Mouse (Mus musculus): ENCODE results near the gene Parvb.
A peak's percentile ranks its signal among the peaks of the same experiment; 100 is the strongest.

Gene Parvb

DNA sequence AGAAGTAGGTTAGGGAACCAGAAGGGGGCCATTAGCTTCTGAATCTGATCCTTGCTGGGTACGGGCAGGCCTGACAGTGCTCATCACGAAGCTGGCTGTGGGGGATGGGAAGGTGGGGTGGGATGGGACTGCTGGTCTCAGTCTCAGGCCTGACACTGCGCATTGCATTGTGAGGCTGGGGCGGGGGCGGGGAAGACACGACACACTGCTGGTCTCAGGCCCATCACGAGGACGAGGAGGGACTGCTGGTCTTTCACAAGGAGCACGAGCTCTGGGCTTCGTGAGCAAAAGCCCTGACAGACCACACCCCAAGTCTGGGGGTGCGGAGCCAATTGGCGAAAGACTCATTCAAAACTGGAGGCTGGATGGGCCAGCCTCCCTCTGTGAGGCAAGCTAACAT lies 93.9 kb downstream of the Parvb start:
- DNase-seq (ENCODE audit: low spot score) = no peak

DNA sequence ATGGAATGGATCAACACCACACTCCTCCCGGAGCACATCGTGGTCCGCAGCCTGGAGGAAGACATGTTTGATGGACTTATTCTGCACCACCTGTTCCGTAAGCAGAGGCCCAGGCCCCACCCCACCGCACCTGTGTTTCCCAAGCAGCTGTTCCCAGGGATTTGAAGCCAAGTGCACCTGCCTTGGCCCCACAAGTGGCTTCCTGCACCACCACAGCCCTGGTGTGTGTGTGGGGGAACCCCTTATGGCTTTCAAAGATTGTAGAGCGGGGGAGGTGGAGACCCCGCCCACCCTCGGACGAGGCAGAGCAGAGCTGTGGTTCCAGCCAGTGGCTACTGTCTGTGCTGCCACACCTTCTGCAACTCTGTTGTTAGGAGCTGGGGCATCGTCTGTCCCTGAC lies 97.0 kb downstream of the Parvb start:
- DNase-seq (ENCODE audit: low spot score) = no peak

DNA sequence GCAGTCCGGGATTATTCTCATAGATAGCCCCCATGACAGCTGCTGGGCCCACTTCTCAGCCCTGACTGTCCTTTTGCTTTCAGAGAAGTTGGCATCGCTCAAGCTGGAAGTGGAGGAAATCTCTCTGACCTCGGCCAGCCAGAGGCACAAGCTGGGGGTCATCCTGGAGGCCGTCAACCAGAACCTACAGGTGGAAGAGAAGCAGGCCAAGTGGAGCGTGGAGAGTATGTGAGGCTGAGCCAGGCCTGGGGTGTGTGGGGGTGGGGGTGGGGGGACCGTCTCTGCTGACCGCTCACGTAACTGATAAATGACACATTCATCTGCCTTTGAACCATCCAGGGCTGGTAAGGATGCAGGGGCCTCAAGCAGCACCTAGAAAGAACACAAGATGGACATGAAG lies 98.1 kb downstream of the Parvb start:
- no peak for DNase-seq (ENCODE audit: low spot score)

DNA sequence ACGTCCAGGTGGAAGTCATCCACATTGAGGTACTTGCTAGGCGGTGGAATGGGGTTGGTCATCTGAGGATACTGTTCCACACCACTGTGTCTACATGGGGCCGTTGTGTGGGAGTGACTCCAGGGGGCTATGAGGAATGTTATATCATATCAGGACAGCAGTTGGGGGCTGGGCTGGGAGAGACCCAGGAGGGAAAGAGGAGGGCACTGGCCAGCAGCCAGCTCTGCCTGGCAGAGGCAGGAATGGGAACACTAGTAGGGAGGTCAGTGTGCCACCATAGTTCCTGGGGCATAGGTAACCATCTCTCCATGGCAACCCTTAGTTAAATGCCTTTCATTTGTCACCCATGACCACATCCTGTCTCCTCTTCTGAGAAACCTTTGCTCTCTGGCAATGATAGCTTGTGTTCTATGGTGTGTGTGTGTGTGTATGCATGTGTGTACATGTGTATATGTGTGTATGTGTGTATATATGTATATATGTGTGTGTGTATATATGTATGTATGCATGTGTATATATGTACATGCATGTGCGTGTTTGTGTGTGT lies 99.3 kb downstream of the Parvb start:
- DNase-seq (ENCODE audit: low spot score) = peak; percentile 41

DNA sequence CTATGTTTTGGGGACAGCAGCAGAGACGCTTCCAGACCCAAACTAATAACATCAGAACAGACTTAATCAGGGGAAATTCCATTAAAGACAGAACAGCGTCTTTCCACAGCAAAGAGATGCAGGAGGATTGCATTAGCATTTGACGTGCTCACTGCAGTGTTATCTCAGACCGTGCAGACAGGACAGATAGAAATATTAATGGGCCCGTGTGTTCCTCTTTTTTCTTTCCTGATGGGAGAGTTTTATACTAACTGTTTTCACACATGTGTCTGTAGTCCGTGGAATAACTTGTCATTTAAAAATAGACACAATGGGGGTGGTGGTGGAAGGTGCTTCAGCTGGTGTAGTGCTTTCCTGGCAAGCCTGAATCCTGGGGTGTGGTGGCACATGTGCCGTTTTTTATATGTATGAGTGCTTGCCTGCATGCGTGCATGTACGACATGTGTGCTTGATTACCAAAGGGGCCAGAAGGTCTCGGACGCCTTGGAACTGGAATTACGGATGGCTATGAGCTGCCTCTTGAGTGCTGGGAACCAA lies 104.5 kb downstream of the Parvb start:
- DNase-seq (ENCODE audit: low spot score) = no peak

DNA sequence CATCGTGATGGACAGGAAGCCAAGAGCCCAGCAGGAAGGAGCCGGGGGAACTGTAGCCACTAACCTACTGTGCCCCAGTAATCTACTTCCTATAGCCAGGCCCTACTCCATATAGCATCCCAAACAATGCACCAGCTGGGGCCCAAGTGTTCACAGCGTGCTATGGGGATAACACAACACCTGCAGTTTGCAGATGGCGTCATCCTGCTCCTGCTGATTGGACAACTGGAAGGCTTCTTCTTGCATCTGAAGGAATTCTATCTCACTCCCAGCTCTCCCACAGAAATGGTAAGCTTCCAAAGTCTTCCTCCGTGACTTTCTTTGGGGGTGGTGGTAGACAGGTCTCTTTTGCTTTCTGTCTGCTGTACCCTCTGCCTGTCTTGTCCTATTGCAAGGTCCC lies 105.8 kb downstream of the Parvb start:
- no peak for DNase-seq (ENCODE audit: low spot score)

DNA sequence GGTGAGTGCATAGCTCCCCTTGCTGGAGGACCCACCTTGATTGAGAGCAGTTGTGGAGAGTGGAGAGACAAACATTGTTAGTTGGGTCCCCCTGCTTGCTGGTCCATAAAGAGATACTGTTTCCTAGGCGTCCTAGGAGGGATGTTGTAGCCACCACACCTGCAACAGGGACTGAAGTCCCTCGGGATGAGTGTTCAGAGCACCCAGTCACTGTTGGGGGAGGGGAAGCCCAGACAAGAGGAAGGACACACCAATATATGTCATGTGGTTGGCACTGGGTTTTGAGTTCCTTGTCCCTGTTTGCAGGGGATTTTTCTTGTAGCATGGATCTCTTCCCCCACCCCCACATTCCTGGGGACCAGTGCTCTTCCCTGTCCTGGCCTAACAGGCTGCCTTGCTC lies 109.1 kb downstream of the Parvb start:
- DNase-seq (ENCODE audit: low spot score) = no peak

DNA sequence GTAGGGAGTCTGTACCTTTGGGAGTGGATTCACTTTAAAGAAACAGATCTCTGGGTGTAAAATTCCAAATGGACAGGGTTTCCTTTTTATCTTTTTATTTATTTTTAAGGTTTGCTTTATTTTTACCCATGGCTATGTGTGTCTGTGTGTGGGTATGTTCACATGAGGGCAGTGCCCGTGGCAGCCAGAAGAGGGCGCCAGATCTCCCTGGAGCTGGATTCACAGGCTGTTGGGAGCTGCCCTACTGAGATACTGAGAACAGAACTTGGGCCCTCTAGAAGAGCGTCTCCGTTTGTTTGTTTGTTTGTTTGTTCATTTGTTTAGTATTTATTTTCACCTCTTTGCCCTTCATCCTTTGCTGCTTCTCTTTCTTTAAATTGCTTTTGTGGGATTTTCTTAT lies 116.9 kb downstream of the Parvb start:
- DNase-seq (ENCODE audit: low spot score) = no peak

DNA sequence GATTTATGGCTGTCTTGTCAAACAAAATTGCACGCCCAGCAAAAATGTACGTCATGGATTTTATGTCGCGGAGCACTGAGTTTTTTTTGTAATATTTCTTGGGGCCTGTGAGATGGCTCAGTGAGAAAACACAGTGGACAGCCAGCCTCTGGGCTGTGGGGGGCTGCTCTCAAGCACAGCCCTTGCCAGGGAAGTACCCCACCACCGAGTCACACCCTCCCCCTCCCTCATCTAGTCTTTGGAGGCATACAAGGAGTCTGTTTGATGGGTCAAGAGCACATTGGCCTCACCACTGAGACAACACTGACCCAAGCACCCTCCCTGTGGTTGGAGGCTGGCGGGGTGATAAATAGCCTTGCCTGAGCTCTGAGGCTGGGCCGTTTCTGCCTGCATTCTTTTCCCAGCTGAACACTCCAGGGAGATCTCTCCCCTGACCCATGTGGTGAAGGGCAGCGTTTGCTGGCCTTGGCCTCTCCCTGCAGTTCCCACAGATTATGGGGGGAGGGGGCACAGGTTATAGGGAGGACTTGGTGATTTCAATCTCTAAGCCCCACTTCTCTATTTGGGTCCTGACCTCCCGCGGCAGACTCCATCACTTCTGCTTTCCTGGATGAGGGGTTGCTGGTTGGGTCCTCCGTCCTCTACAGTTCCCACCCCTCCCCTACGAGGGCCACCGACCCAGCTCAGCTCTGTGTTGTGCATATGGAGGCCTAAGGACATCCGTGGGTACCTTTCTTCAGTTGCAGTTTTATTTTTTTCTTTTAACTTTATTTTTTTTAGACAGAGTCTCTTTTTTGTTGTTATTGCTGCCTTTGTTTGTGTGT lies 118.3 kb downstream of the Parvb start:
- DNase-seq (ENCODE audit: low spot score) = no peak

DNA sequence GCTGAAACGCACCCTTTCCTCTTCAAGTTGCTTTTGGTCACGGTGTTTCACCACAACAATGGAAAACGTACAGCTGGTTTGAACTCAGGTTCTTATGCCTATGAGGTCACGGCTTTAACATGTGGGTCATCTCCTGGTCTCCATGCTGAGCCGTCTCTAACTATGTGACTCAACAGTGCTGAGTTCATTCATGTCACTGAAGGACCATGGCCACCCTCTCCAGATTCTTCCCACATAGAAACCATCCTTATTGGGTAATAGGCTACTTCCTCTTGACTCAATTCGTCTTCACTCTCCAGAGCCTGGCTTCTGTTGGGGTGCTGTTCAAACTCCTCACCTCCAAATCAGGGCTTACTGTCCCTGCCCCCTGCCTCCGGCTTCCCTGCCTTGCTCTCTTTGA lies 119.5 kb downstream of the Parvb start:
- DNase-seq (ENCODE audit: low spot score) = no peak

DNA sequence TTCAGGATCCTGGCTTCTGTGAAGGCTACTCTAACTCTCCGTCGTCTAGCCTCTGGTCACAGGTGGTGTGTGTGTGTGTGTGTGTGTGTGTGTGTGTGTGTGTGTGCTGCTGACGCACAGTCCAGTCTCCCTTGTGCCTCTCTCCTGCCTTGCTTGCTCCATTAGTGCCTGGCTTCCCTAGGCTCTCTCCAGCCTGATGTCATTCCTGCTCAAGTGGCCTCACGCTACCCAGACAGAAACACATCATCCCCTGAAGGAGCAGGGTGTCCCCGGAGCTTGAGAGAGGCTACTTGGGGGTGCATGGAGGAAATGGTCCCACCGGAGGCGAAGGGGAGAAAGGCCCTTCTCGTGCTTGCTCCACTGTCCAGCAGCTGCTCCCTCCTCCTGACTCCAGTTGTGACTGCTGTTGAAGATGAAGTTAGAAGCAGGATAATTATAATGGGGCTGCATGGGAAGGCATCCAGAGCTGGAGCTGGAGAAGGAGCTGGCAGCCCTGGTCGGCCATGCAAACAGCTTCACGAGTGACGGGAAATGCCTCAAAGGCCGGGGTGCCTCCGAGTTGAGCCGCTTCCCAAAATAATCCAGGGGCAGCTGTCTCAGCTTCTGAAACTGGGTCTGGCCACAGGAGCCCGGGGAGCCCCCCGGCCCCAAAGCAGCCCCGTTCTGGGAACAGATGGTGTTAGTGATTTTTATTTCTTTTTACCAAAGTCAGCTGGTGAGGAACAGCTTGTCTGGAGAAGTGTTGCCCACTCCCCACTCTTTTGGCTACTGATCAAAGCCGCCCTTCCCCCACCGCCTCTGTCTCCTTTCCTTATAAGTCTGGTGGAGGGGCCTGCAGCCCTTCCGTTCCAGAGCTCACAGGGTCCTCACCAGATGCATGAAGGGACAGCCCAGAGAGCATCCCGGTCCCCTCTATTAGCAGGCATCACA lies 120.3 kb downstream of the Parvb start:
- no peak for DNase-seq (ENCODE audit: low spot score)

DNA sequence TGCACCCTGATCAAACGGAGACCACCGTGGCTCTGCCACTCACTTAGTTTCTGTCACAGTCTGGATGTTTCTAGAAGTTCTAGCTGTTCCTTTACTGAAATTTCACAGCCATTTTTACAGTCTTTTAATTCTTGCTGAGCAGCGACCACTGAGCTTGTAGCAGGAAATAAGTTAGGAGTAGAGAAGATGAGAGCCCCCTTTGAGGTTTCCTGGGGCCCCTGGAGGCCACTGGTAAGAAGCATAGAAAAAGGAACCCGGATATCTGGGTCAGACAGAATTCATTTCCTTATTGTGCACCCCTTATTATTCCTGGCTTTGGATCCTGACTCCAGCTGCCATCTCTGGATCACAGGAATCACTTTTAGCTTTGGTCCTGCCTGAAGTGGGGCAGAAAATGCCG lies 123.2 kb downstream of the Parvb start:
- no peak for DNase-seq (ENCODE audit: low spot score)

DNA sequence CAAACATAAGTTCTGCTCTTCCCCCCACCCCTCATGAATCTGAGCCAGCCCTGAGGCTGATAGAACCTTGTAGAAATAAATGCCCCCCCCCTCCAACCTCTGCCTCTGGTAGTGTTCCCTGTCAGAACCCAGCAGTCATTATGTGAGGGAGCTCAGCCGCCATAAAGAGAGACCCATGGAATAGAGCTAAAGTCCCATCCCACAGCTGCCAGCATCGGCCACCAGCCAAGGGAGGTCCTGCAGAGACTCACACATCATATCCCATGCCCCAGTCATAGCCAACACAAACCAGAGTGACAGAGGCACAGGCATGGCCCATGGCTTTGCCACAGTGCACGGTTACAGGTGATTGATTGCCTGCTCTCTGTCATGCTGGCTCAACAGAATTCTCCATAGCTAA lies 132.9 kb downstream of the Parvb start:
- no peak for DNase-seq (ENCODE audit: low spot score)
